Mouse (Mus musculus): ENCODE data around the gene Samhd1. TPM values are rescaled to one million over a fixed set of nuclear protein-coding genes. Genes with fewer than 3 reads are reported as not detected.

Gene Samhd1
- polyA plus RNA-seq, 1 experiment from 2014 or later = 19.1 TPM

- TF ChIP-seq CTCF (IDR thresholded peaks at IDR 0.05; ENCODE audit: low read depth) = no peak
- H3K9ac ChIP-seq (ENCODE audit: low read depth, low read length) = peak overlapping the region; percentile 74
- 22% methylated on average over 11 of the region's 11 CpGs for WGBS
- 0 out of 2 replicates have a peak overlapping the region, but pooled peaks have one; percentile 72 for H3K27ac ChIP-seq
- peak overlapping the region; percentile 79 for H3K4me2 ChIP-seq (ENCODE audit: low read length)
- H3K9me3 ChIP-seq (replicated peaks; ENCODE audit: low read length) = no peaks in the 10 kb centered on the region
- peak overlapping the region; percentile 75 for H3K4me3 ChIP-seq (replicated peaks; ENCODE audit: low read depth, low read length)
- no peaks in the 10 kb centered on the region for H3K27me3 ChIP-seq (ENCODE audit: insufficient read depth, low read length)
- ATAC-seq (replicated peaks; ENCODE audit: low FRiP score, low read depth) (no peak), DNase-seq (ENCODE audit: low spot score) (peak; percentile 58)
- H3K4me1 ChIP-seq (replicated peaks; ENCODE audit: insufficient read depth, low read length) = no peaks in the 10 kb centered on the region
- H3K36me3 ChIP-seq (ENCODE audit: insufficient read depth, low read length) = no peaks in the 10 kb centered on the region
These were observed 1.1 kb downstream of the Samhd1 start for GRCm38 (mm10) chr2:157133769-157134478.

GRCm38 (mm10) chr2:157132686-157133540, 2.2 kb downstream of the Samhd1 start:
- DNase-seq (ENCODE audit: low spot score) (no peak), ATAC-seq (replicated peaks; ENCODE audit: low FRiP score, low read depth) (no peak)
- no peaks in the 10 kb centered on the region for H3K27me3 ChIP-seq (ENCODE audit: insufficient read depth, low read length)
- no peaks in the 10 kb centered on the region for H3K36me3 ChIP-seq (ENCODE audit: insufficient read depth, low read length)
- no peak for TF ChIP-seq CTCF (IDR thresholded peaks at IDR 0.05; ENCODE audit: low read depth)
- no peak overlapping the region for H3K27ac ChIP-seq
- no peaks in the 10 kb centered on the region for H3K4me1 ChIP-seq (replicated peaks; ENCODE audit: insufficient read depth, low read length)
- H3K9me3 ChIP-seq (replicated peaks; ENCODE audit: low read length) = no peaks in the 10 kb centered on the region
- no peak overlapping the region for H3K9ac ChIP-seq (ENCODE audit: low read depth, low read length)
- WGBS = 80% methylated on average over 3 of the region's 3 CpGs
- no peak overlapping the region for H3K4me3 ChIP-seq (replicated peaks; ENCODE audit: low read depth, low read length)
- no peak overlapping the region for H3K4me2 ChIP-seq (ENCODE audit: low read length)

GRCm38 (mm10) chr2:157132086-157132485, 3.0 kb downstream of the Samhd1 start:
- no peak overlapping the region for H3K4me3 ChIP-seq (replicated peaks; ENCODE audit: low read depth, low read length)
- no peaks in the 10 kb centered on the region for H3K27me3 ChIP-seq (ENCODE audit: insufficient read depth, low read length)
- DNase-seq (ENCODE audit: low spot score) (no peak), ATAC-seq (replicated peaks; ENCODE audit: low FRiP score, low read depth) (no peak)
- no peaks in the 10 kb centered on the region for H3K4me1 ChIP-seq (replicated peaks; ENCODE audit: insufficient read depth, low read length)
- no peak overlapping the region for H3K27ac ChIP-seq
- H3K9me3 ChIP-seq (replicated peaks; ENCODE audit: low read length) = no peaks in the 10 kb centered on the region
- WGBS = 67% methylated on average over 1 of the region's 1 CpGs
- no peak for TF ChIP-seq CTCF (IDR thresholded peaks at IDR 0.05; ENCODE audit: low read depth)
- no peak overlapping the region for H3K4me2 ChIP-seq (ENCODE audit: low read length)
- H3K36me3 ChIP-seq (ENCODE audit: insufficient read depth, low read length) = no peaks in the 10 kb centered on the region
- H3K9ac ChIP-seq (ENCODE audit: low read depth, low read length) = no peak overlapping the region

GRCm38 (mm10) chr2:157130813-157131514, 4.1 kb downstream of the Samhd1 start:
- no peak overlapping the region for H3K9ac ChIP-seq (ENCODE audit: low read depth, low read length)

GRCm38 (mm10) chr2:157129601-157130164, 5.4 kb downstream of the Samhd1 start:
- Histone ChIP-seq H3K27ac (no peak overlapping the region), H3K9ac (ENCODE audit: low read depth, low read length) (no peak overlapping the region), H3K4me2 (ENCODE audit: low read length) (no peak overlapping the region), H3K36me3 (ENCODE audit: insufficient read depth, low read length) (peaks cover 4% of the 10 kb centered on the region; the same call in 1 of the 2 replicates), H3K4me1 (replicated peaks; ENCODE audit: insufficient read depth, low read length) (no peaks in the 10 kb centered on the region), H3K27me3 (ENCODE audit: insufficient read depth, low read length) (no peaks in the 10 kb centered on the region), H3K4me3 (replicated peaks; ENCODE audit: low read depth, low read length) (no peak overlapping the region), H3K9me3 (replicated peaks; ENCODE audit: low read length) (no peaks in the 10 kb centered on the region)
- ATAC-seq (replicated peaks; ENCODE audit: low FRiP score, low read depth) = no peak
- DNase-seq (ENCODE audit: low spot score) = no peak
- WGBS = 63% methylated on average over 11 of the region's 11 CpGs
- no peak for TF ChIP-seq CTCF (IDR thresholded peaks at IDR 0.05; ENCODE audit: low read depth)

More at GRCm38 (mm10) chr2:157130813-157131514, 4.1 kb downstream of the Samhd1 start:
- no peaks in the 10 kb centered on the region for H3K27me3 ChIP-seq (ENCODE audit: insufficient read depth, low read length)
- peak; percentile 59 for DNase-seq (ENCODE audit: low spot score)
- 77% methylated on average over 8 of the region's 8 CpGs for WGBS
- no peak overlapping the region for H3K4me3 ChIP-seq (replicated peaks; ENCODE audit: low read depth, low read length)
- TF ChIP-seq CTCF (IDR thresholded peaks at IDR 0.05; ENCODE audit: low read depth) = no peak
- H3K9me3 ChIP-seq (replicated peaks; ENCODE audit: low read length) = no peaks in the 10 kb centered on the region
- no peak for ATAC-seq (replicated peaks; ENCODE audit: low FRiP score, low read depth)
- no peaks in the 10 kb centered on the region for H3K4me1 ChIP-seq (replicated peaks; ENCODE audit: insufficient read depth, low read length)
- H3K4me2 ChIP-seq (ENCODE audit: low read length) = no peak overlapping the region
- H3K27ac ChIP-seq = 0 out of 2 replicates have a peak overlapping the region, but pooled peaks have one; percentile 3
- H3K36me3 ChIP-seq (ENCODE audit: insufficient read depth, low read length) = no peaks in the 10 kb centered on the region

- H3K9me3 ChIP-seq (replicated peaks; ENCODE audit: low read length) = no peaks in the 10 kb centered on the region
These were observed 6.0 kb downstream of the Samhd1 start for GRCm38 (mm10) chr2:157129096-157129495.

More at GRCm38 (mm10) chr2:157129096-157129495, 6.0 kb downstream of the Samhd1 start:
- Histone ChIP-seq H3K4me2 (ENCODE audit: low read length) (no peak overlapping the region), H3K9ac (ENCODE audit: low read depth, low read length) (no peak overlapping the region), H3K4me3 (replicated peaks; ENCODE audit: low read depth, low read length) (no peak overlapping the region), H3K4me1 (replicated peaks; ENCODE audit: insufficient read depth, low read length) (no peaks in the 10 kb centered on the region), H3K36me3 (ENCODE audit: insufficient read depth, low read length) (peaks cover 4% of the 10 kb centered on the region; the same call in 1 of the 2 replicates), H3K27me3 (ENCODE audit: insufficient read depth, low read length) (no peaks in the 10 kb centered on the region), H3K27ac (no peak overlapping the region)
- no peak for TF ChIP-seq CTCF (IDR thresholded peaks at IDR 0.05; ENCODE audit: low read depth)
- DNase-seq (ENCODE audit: low spot score) (no peak), ATAC-seq (replicated peaks; ENCODE audit: low FRiP score, low read depth) (no peak)
- WGBS = 91% methylated on average over 4 of the region's 4 CpGs
